Mouse (Mus musculus) testis, adult 2 months (tissue): Measurements from ENCODE around the gene Ehd4.

Experiments used
- CTCF ChIP-seq: fragments of 200-500 bp; IDR thresholded peaks from 2 replicates; pipeline ENCODE4 v1.5.1; 2012; ENCODE audit warnings: low read depth, mild to moderate bottlenecking, inconsistent platforms, low read length, moderate library complexity; ENCODE audit not compliant: control insufficient read depth, insufficient read depth, insufficient replicate concordance
- POLR2A ChIP-seq: fragments of 200-500 bp; IDR thresholded peaks from 2 replicates; pipeline ENCODE4 v1.6.1; 2012; ENCODE audit warnings: low read depth, mild to moderate bottlenecking, inconsistent platforms, low read length, moderate library complexity; ENCODE audit not compliant: control insufficient read depth

DNA sequence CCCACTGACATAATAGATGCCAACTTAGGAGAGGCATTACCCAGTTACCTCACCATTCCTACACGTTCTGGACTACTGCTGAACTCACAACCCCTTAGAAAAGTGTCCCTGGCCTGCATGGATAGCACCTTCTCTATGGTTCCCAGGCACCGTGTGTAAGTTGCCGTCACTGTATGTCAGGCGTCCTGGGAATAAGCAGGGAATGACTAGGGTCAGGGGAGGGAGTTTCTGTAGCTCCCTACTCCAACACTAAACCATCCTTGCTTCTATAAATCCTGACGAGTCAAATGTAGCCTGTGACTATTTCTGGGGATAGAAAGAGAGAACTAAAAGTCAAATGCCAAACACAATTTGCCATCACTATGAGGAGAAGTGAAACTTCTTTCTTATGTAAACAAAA, 17.1 kb downstream of the Ehd4 start:
- TF ChIP-seq POLR2A, result no peak
- no peak for TF ChIP-seq CTCF
